Mouse (Mus musculus) lung, postnatal 0 days (tissue): ENCODE results near the gene Wwc1.

Source experiments
- CTCF ChIP-seq: IDR thresholded peaks from 2 replicates; pipeline ENCODE4 v1.5.1; 2016; ENCODE audit warnings: antibody characterized with exemption, mild to moderate bottlenecking
- EP300 ChIP-seq: IDR thresholded peaks from 2 replicates; pipeline ENCODE4 v1.6.1; 2016; ENCODE audit warnings: antibody characterized with exemption, mild to moderate bottlenecking, control low read depth

DNA sequence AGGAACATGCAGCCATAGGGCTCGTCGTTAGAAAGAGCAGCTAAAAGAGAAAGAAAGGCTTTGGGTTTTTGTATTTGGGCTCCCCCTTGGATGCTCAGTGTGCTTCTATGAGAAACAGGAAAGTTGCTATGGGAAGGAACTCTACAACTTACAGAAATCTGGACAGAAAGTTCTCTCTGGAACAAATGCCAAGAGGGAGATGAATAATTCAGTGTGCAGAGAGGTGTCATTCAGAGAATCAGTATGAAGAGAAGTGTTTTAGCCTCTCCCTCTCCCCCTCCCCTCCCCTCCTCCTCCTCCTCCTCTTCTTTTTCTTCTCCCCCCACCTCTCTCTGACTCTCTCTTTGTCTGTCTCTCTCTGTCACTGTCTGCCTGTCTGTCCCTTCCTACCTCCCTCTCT, 60.9 kb downstream of the Wwc1 start:
- TF ChIP-seq CTCF, result no peak
- TF ChIP-seq EP300, result no peak
